21 mouse cellular contexts compared by ENCODE assay signal in the genomic region with DNA sequence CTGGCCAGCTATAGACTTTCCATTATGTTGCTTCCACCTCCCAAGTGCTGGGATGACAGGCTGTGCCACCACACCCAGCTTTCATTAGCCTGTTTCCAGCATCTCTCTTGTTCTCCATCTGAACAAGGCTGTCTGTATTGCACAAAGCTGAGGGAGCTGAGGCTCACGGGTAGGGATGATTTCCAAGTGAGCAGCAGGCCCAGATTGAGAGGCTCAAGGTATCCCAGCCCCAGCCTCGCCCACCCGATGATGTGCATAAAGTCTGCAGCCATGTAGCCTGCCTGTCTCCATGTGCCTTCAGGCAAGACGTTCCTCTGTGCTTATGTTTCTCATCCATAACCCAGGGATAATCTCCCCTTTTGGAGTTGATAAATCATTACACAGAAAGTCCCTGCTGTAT. TPM values are rescaled to one million over a fixed set of nuclear protein-coding genes. Genes with fewer than 3 reads are reported as not detected.
"Had no signal": no experiment of that assay in that cellular context is flagged by ENCODE, and none has a peak within 500 bp of the region (broad histone marks: within the 10 kb centered on the region; RNA-seq: fewer than 3 reads in every experiment).

No protein-coding gene starts in this region.

- DNase-seq: gastrocnemius, adult 2 months; gastrocnemius, postnatal 10 days; gastrocnemius, postnatal 25 days; heart, adult 18-20 months; heart, postnatal 10 days; heart, postnatal 4 days; kidney, adult 18-20 months; kidney, adult 8-10 months; kidney, postnatal 10 days; kidney, postnatal 25 days; kidney, postnatal 4 days; liver; liver, embryonic 13.5 days; liver, postnatal 0 days had no signal

RNA-seq across cellular contexts. Expression of a gene that starts 57.5 kb away (rescaled TPM):
- total RNA-seq: granulocyte monocyte progenitor cell, adult 5-6 weeks; heart, adult 18-20 months; heart, adult 8-10 months; layer of hippocampus, adult 2 months; layer of hippocampus, postnatal 14 days; left cerebral cortex, adult 2 months; left cerebral cortex, postnatal 14 days; left cerebral cortex, postnatal 36 days had no signal
